ENCODE assay signal across 8 mouse cellular contexts in the genomic region with DNA sequence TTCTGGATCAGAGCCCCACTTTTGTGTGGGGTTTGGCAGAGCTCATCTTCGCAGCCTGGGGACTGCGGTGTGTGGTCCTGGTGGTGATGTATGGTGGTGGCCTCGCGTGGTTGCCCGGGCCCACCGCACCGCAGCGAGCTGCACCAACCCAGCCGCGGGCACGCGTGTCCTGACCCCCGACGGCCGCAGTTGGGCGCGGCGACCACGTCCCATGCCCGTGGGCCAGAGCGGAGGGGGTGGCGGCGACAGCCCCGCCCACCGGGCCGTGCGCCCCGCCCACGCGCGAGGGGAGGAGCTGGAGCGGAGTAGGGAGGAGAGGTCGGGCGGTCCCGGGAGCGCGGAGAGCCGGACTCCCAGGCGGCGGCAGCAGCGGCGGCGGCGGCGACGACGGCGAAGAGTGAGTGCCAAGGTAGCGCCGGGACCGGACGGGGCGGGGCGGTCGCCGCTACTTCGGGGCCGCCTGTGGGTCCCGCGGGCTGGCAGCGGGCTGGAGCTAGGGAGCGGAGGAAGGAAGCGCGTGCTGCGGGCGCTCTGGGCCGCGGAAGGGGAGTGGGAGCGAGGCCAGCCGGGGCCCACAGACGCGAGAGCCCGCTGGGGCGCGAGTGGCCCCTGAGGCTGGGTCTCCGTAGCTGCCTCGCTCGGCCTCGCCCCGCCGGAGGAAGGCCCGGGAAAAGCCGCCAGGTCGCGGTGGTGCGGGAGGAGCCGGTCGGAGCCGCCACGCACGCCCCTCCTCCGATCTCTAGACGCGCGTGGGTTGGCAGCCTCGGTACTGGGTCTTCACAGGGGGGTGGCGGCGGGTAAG. TPM values are rescaled to one million over a fixed set of nuclear protein-coding genes. Genes with fewer than 3 reads are reported as not detected.
DNase-seq lines count a peak whose midpoint lies in the region; ATAC-seq lines count a peak whose summit lies in the region.

A gene (plus strand): TSS at position 279 of the 802 bp plus-strand sequence.

- H3K36me3 ChIP-seq in heart, embryonic 10.5 days = no peaks in the 10 kb centered on the region
- no peaks in the 10 kb centered on the region for H3K36me3 ChIP-seq in kidney, embryonic 15.5 days

- 0 out of 2 replicates have a peak, but pooled peaks cover 14% of the 10 kb centered on the region for H3K4me1 ChIP-seq in heart, embryonic 10.5 days
- peaks cover 21% of the 10 kb centered on the region for H3K4me1 ChIP-seq in kidney, embryonic 15.5 days

- WGBS in heart, embryonic 10.5 days = under 1% methylated on average over 89 of the region's 98 CpGs
- WGBS in kidney, embryonic 15.5 days = under 1% methylated on average over 85 of the region's 98 CpGs

- H3K4me3 ChIP-seq in heart, embryonic 10.5 days = peak within 1 kb of the TSS; percentile 91
- H3K4me3 ChIP-seq in kidney, embryonic 15.5 days (replicated peaks) = peak within 1 kb of the TSS; percentile 93

- H3K9me3 ChIP-seq in heart, embryonic 10.5 days = no peaks in the 10 kb centered on the region
- H3K9me3 ChIP-seq in kidney, embryonic 15.5 days (replicated peaks) = no peaks in the 10 kb centered on the region

- H3K9ac ChIP-seq in kidney, embryonic 15.5 days = peak within 1 kb of the TSS; percentile 89

- peak; percentile 62 for DNase-seq in 416B (ENCODE audit: low read depth)
- peak; percentile 77 for DNase-seq in brain, adult 2 months (ENCODE audit: low read depth, low spot score)
- peak; percentile 89 for DNase-seq in heart, embryonic 10.5 days (ENCODE audit: low spot score)
- DNase-seq in liver = peak; percentile 89
- peak; percentile 37 to 70 for DNase-seq in monocyte, adult 2 months (ENCODE audit: low read depth in 1 of 2, low spot score in 2 of 2)
- DNase-seq in spleen, postnatal 36 days (ENCODE audit: low spot score in 2 of 2) = peak; percentile 80 to 82

- peak within 1 kb of the TSS; percentile 86 for H3K4me2 ChIP-seq in kidney, embryonic 15.5 days

- peak within 1 kb of the TSS; percentile 95 for H3K27ac ChIP-seq in heart, embryonic 10.5 days
- peak within 1 kb of the TSS; percentile 84 for H3K27ac ChIP-seq in kidney, embryonic 15.5 days

- no peaks in the 10 kb centered on the region for H3K27me3 ChIP-seq in heart, embryonic 10.5 days (ENCODE audit: insufficient read depth, poor library complexity, severe bottlenecking)
- H3K27me3 ChIP-seq in kidney, embryonic 15.5 days = no peaks in the 10 kb centered on the region

- peak; percentile 92 for ATAC-seq in erythroblast, adult 5-6 weeks (replicated peaks; ENCODE audit: low FRiP score, poor library complexity, severe bottlenecking)
- ATAC-seq in kidney, embryonic 15.5 days (replicated peaks; ENCODE audit: low FRiP score) = peak; percentile 95

RNA-seq across cellular contexts. Expression of the gene that starts here (rescaled TPM):
- total RNA-seq in erythroblast, adult 5-6 weeks (2015; ENCODE audit: low replicate concordance) = 24.5 and 39.2 TPM in 2 replicates
- 8.5 and 14.6 TPM in 2 replicates for total RNA-seq in erythroblast, adult 5-6 weeks (2017; ENCODE audit: low replicate concordance)
- 60.0 and 60.9 TPM in 2 replicates for polyA plus RNA-seq in heart, embryonic 10.5 days (2016; fragmentation: Nextera tagmentation; extraction: Ambion mirVana)
- polyA plus RNA-seq in kidney, embryonic 15.5 days (2015; fragmentation: Nextera tagmentation; extraction: Ambion mirVana) = 95.7 and 105 TPM in 2 replicates

Comparison
In these comparisons a context has a peak if more than half of its experiments do, and no peak if none do; other contexts are left out.
1. Peak in every context shown above with its lines: DNase-seq, ATAC-seq, H3K4me3 ChIP-seq and H3K27ac ChIP-seq.